Mouse (Mus musculus) spleen, adult 2 months (tissue): ENCODE measurements around the gene Crisp3. TPM values are rescaled to one million over a fixed set of nuclear protein-coding genes. Genes with fewer than 3 reads are reported as not detected.
"Not testable (repeated sequence)": the region's sequence is repeated elsewhere in the genome, so short reads cannot be mapped to it uniquely, and the experiment has no call there.

Source experiments
- DNase-seq, 2 experiments: peaks; one replicate each; pipeline versions ENCODE4 v3.0.0 to v3.0.0-alpha.2; 2012 to 2021; ENCODE audit warnings: low spot score in 2 of 2, low read depth in 1 of 2
- H3K27ac ChIP-seq: fragments of 200-500 bp; 2 replicates; pipeline ENCODE4 v1.5.1; 2012; ENCODE audit warnings: low read length, inconsistent platforms; ENCODE audit not compliant: insufficient read depth
- H3K27me3 ChIP-seq: fragments of 200-500 bp; 2 replicates; pipeline ENCODE4 v1.6.1; 2012; ENCODE audit warnings: mild to moderate bottlenecking, moderate library complexity, low read length, inconsistent platforms; ENCODE audit not compliant: control insufficient read depth, insufficient read depth
- H3K36me3 ChIP-seq: fragments of 200-500 bp; 2 replicates; pipeline ENCODE4 v1.6.1; 2012; ENCODE audit warnings: mild to moderate bottlenecking, low read length, inconsistent platforms; ENCODE audit not compliant: control insufficient read depth, insufficient read depth
- H3K4me1 ChIP-seq: fragments of 200-500 bp; 2 replicates; pipeline ENCODE4 v1.6.1; 2011; ENCODE audit warnings: inconsistent platforms; ENCODE audit not compliant: control insufficient read depth, insufficient read depth, insufficient read length
- H3K4me3 ChIP-seq: fragments of 200-500 bp; 2 replicates; pipeline ENCODE4 v1.5.1; 2011; ENCODE audit warnings: mild to moderate bottlenecking, inconsistent platforms; ENCODE audit not compliant: insufficient read depth, insufficient read length; ENCODE audit errors: extremely low read depth
- CTCF ChIP-seq: fragments of 200-500 bp; IDR thresholded peaks from 2 replicates; pipeline ENCODE4 v1.5.1; 2011; ENCODE audit warnings: mild to moderate bottlenecking, inconsistent platforms; ENCODE audit not compliant: insufficient read depth, insufficient read length, insufficient replicate concordance; ENCODE audit errors: extremely low read depth
- POLR2A ChIP-seq: fragments of 200-500 bp; IDR thresholded peaks from 2 replicates; pipeline ENCODE4 v1.6.1; 2011; ENCODE audit warnings: low read depth, low read length, inconsistent platforms
- WGBS: fragments of 180-500 bp; shearing (Covaris S2); methylation state at CpG from one replicate; pipeline ENCODE4 v1.1.7; 2018; 5-methylcytosine and 5-hydroxymethylcytosine counted together
- polyA plus RNA-seq: library from polyadenylated mRNA; depleted of rRNA; stranded (reverse); fragments of >200 nt; gene quantifications from 2 replicates; pipeline ENCODE4 v1.2.3, GENCODE M21; 2012; rRNA removed

The Crisp3 gene
- polyA plus RNA-seq = 0.18 and 0.33 TPM in 2 replicates

DNA sequence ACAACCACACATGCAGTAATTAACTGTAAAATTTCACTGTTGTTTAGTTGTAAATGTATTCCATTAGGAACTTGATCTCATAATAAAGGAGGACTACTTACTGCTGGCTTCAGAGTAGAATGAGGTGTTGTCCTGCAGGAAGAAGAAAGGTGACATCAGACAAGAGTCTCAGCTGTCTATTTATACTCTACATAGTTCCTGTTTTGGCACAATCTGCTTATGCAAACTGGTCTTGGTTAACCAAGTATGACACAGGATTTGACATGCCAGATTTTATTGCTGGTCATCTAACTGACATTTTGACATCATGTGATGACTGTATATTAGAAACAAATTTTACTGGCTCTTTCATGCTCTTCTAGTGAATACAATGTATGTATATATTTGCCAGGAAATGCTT lies at the start of gene Crisp3:
Crisp3 (minus strand) TSS at position 154 of the 400 bp plus-strand sequence.
- no peaks in the 10 kb centered on the region for H3K27me3 ChIP-seq
- H3K36me3 ChIP-seq = no peaks in the 10 kb centered on the region
- no peak within 1 kb of the TSS for H3K27ac ChIP-seq
- H3K4me1 ChIP-seq = no peaks in the 10 kb centered on the region
- DNase-seq = peak in 1 of 2 experiments; percentile 7
- H3K4me3 ChIP-seq = no peak within 1 kb of the TSS
- TF ChIP-seq CTCF = no peak
- TF ChIP-seq POLR2A = no peak

DNA sequence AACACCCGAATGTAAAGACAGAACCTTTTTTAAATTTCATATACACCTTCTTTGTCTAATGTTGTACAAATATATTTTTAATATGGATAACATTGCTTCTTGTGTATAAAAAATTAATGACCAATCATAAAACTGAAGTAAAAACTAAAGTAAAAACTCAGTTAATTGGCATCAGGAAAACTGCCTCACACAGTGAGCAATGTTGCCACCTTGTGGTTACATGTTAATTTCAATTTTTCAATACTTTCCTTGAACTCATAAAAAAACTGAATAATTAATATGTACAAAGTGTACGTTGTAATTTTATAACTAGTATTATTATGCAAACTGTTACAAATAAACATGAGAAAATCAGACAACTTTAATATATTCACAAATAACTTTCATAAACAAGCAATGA lies 43.3 kb upstream of the Crisp3 start:
- 65% methylated on average over 2 of the region's 2 CpGs for WGBS
- TF ChIP-seq POLR2A = no peak
- TF ChIP-seq CTCF = no peak
- no peak for DNase-seq
- Histone ChIP-seq H3K27me3 (no peaks in the 10 kb centered on the region), H3K4me1 (no peaks in the 10 kb centered on the region), H3K36me3 (no peaks in the 10 kb centered on the region), H3K27ac (no peak overlapping the region), H3K4me3 (no peak overlapping the region)

DNA sequence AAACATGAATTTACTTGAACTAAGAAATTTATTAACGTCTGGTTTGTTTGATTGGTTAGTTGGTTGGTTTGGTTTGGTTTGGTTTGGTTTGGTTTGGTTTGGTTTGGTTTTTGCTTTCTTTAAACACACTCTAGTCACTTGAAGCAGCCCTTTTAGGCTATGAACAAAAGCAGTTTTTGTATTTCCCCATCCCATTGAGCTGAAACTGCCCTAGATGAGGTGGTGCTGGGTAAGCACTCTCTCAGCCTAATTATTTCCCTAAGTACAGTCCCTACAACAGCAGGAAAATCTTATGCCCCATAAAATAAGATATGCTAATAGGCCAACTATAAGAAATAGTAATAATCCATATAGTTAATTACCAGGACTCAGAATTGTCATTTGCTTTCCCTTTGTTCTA lies 33.4 kb upstream of the Crisp3 start:
- 76% methylated on average over 1 of the region's 1 CpGs for WGBS

DNA sequence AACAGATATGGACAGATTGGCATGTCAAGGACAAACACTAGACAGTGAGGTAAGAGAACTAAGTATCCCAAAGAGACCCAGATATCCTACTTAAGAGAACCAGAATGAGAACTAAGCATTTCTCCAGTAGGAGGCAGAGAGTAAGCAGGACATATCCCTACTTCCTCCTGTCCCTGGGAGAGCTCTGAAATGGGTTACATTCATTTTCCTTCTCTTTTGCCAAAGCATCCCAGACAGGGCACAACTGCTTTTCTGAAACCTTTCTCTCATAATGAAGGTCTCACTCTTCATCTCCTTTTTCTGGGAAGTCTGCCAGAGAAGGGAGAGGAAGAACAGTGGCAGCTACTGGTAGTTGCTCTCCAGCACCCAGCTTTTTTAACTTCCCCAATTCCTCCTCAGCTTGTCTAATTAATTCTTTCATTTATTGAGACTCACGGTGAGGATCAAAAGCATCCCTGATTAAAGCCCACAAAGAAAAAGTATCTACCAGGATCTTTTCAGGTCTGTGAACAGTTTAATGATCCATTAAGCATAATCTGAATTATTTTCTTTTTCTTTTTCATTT lies 32.9 kb upstream of the Crisp3 start:
- no peaks in the 10 kb centered on the region for H3K27me3 ChIP-seq
- no peak overlapping the region for H3K4me3 ChIP-seq
- 28% methylated on average over 1 of the region's 1 CpGs for WGBS
- H3K36me3 ChIP-seq = no peaks in the 10 kb centered on the region
- TF ChIP-seq CTCF (no peak), POLR2A (no peak)
- DNase-seq = no peak
- H3K27ac ChIP-seq = no peak overlapping the region
- H3K4me1 ChIP-seq = no peaks in the 10 kb centered on the region

More for the DNA sequence above, 33.4 kb upstream of the Crisp3 start:
- no peak for DNase-seq
- Histone ChIP-seq H3K4me3 (no peak overlapping the region), H3K27me3 (no peaks in the 10 kb centered on the region), H3K27ac (no peak overlapping the region), H3K4me1 (no peaks in the 10 kb centered on the region), H3K36me3 (no peaks in the 10 kb centered on the region)
- no peak for TF ChIP-seq CTCF
- TF ChIP-seq POLR2A = no peak

- Histone ChIP-seq H3K36me3 (no peaks in the 10 kb centered on the region), H3K4me3 (no peak overlapping the region), H3K27ac (no peak overlapping the region), H3K27me3 (no peaks in the 10 kb centered on the region), H3K4me1 (no peaks in the 10 kb centered on the region)
- TF ChIP-seq CTCF = no peak
- TF ChIP-seq POLR2A = no peak
- DNase-seq = no peak
- 25% methylated on average over 1 of the region's 1 CpGs for WGBS
Observed at GRCm38 (mm10) chr17:40252487-40252886, 10.4 kb upstream of the Crisp3 start.

DNA sequence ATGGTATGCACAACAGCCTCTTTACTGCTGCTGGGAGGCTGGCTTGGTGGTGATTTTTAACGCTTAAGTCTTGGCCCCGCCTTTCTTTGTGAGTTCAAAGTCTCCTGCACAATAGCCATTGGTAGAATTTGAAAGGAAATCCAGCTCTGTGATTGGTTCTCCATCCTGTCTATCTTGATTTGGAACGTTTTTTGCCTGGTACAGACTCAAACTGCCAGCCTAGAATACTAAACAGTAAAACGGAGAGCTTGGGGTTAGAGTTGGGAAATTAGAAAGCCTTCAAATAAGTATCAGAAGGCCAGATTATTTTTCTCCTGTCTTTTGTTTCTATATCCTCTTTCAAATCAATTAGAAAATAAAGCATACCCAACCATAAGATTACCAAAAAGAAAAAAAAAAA lies 33.5 kb downstream of the Crisp3 start, which contains the start of gene Pgk2:
Pgk2 (minus strand) TSS at position 101 of the 400 bp plus-strand sequence.
- no peak for DNase-seq
- 78% methylated on average over 4 of the region's 4 CpGs for WGBS
- no peaks in the 10 kb centered on the region for H3K27me3 ChIP-seq

DNA sequence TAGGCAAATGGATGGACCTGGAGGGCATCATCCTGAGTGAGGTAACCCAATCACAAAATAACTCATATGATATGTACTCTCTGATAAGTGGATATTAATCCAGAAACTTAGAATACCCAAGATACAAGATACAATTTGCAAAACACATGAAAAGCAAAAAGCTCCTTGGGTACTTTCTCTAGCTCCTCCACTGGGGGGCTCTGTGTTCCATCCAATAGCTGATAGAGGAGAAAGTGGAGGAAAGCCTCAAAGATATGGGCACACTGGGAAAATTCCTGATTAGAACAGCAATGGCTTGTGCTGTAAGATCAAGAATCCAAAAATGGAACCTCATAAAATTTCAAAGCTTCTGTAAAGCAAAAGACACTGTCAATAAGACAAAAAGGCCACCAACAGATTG lies 40.3 kb downstream of the Crisp3 start:
- H3K27me3 ChIP-seq, DNase-seq, H3K36me3 ChIP-seq, H3K4me3 ChIP-seq, H3K27ac ChIP-seq, H3K4me1 ChIP-seq: not testable (repeated sequence)

More for the DNA sequence above, 33.5 kb downstream of the Crisp3 start, which contains the start of gene Pgk2:
- TF ChIP-seq POLR2A (no peak), CTCF (no peak)
- H3K27ac ChIP-seq = no peak within 1 kb of the TSS
- no peaks in the 10 kb centered on the region for H3K4me1 ChIP-seq
- H3K36me3 ChIP-seq = no peaks in the 10 kb centered on the region
- H3K4me3 ChIP-seq = no peak within 1 kb of the TSS

GRCm38 (mm10) chr17:40190192-40190591 lies 51.9 kb downstream of the Crisp3 start:
- not testable (repeated sequence) for H3K27me3 ChIP-seq, H3K36me3 ChIP-seq, H3K27ac ChIP-seq, H3K4me3 ChIP-seq, DNase-seq, H3K4me1 ChIP-seq
- WGBS = 89% methylated on average over 4 of the region's 4 CpGs

Other genes starting within 250 kb of the Crisp3 start
- gene AC192777.2, start 146.8 kb downstream of the Crisp3 start, polyA plus RNA-seq = not detected in 2 replicates
- gene Pgk2, start 33.6 kb downstream of the Crisp3 start, polyA plus RNA-seq = not detected in 2 replicates
- gene Crisp1, start 76.9 kb upstream of the Crisp3 start, polyA plus RNA-seq = not detected in 2 replicates